Comparison of ENCODE assay signal across 8 mouse cellular contexts in genomic region chr8:70791975-70792691, GRCm38 (mm10). TPM values are rescaled to one million over a fixed set of nuclear protein-coding genes. Genes with fewer than 3 reads are reported as not detected.
DNase-seq lines count a peak whose midpoint lies in the region; ATAC-seq and TF ChIP-seq lines count a peak whose summit lies in the region.

No protein-coding gene starts in this region.

- no peaks in the 10 kb centered on the region for H3K27me3 ChIP-seq in C2C12 (ENCODE audit: control insufficient read depth, insufficient read depth, insufficient read length)
- peaks cover 36% of the 10 kb centered on the region for H3K27me3 ChIP-seq in erythroblast, embryonic 14.5 days (ENCODE audit: control insufficient read depth)
- peaks cover 39% of the 10 kb centered on the region for H3K27me3 ChIP-seq in heart, embryonic 13.5 days (replicated peaks)
- peaks cover 31% of the 10 kb centered on the region for H3K27me3 ChIP-seq in liver, embryonic 12.5 days (replicated peaks)
- H3K27me3 ChIP-seq in stomach, embryonic 15.5 days (replicated peaks), result no peaks in the 10 kb centered on the region

- 5% methylated on average over 58 of the region's 58 CpGs for WGBS in heart, embryonic 13.5 days
- WGBS in liver, embryonic 12.5 days (ENCODE audit: insufficient replicate concordance), result 2% methylated on average over 58 of the region's 58 CpGs
- 3% methylated on average over 57 of the region's 58 CpGs for whole genome bisulfite sequencing in stomach, embryonic 15.5 days

- peak overlapping the region; percentile 83 for H3K4me2 ChIP-seq in heart, embryonic 13.5 days
- peak overlapping the region; percentile 93 for H3K4me2 ChIP-seq in liver, embryonic 12.5 days
- peak overlapping the region; percentile 96 for H3K4me2 ChIP-seq in stomach, embryonic 15.5 days

- H3K79me2 ChIP-seq in C2C12 (ENCODE audit: control insufficient read depth, insufficient read depth), result peaks cover 24% of the 10 kb centered on the region

- peaks cover 10% of the 10 kb centered on the region for H3K79me3 ChIP-seq in C2C12 (ENCODE audit: low read depth)

- peak; percentile 78 for ATAC-seq in heart, embryonic 13.5 days (ENCODE audit: extremely low read depth, insufficient number of reproducible peaks, low FRiP score, low TSS enrichment)
- ATAC-seq in liver, embryonic 12.5 days, result peak; percentile 61
- ATAC-seq in stomach, embryonic 15.5 days (ENCODE audit: insufficient read depth, low FRiP score, low read depth), result peak; percentile 70

- peaks cover 86% of the 10 kb centered on the region for H3K4me1 ChIP-seq in erythroblast, embryonic 14.5 days (ENCODE audit: control insufficient read depth)
- H3K4me1 ChIP-seq in heart, embryonic 13.5 days, result peaks cover 60% of the 10 kb centered on the region
- H3K4me1 ChIP-seq in liver, embryonic 12.5 days, result peaks cover 76% of the 10 kb centered on the region
- H3K4me1 ChIP-seq in stomach, embryonic 15.5 days, result peaks cover 35% of the 10 kb centered on the region

- H3K9ac ChIP-seq in heart, embryonic 13.5 days, result peak overlapping the region; percentile 96
- H3K9ac ChIP-seq in liver, embryonic 12.5 days, result peak overlapping the region; percentile 85
- peak overlapping the region; percentile 88; the same call in 1 of the 2 replicates for H3K9ac ChIP-seq in stomach, embryonic 15.5 days

- H3K4me3 ChIP-seq in C2C12 (ENCODE audit: insufficient read depth, poor library complexity, severe bottlenecking), result peak overlapping the region; percentile 52
- peak overlapping the region; percentile 72 for H3K4me3 ChIP-seq in erythroblast, embryonic 14.5 days (replicated peaks)
- peak overlapping the region; percentile 80 for H3K4me3 ChIP-seq in heart, embryonic 13.5 days
- peak overlapping the region; percentile 75 for H3K4me3 ChIP-seq in liver, embryonic 12.5 days
- H3K4me3 ChIP-seq in stomach, embryonic 15.5 days (replicated peaks), result peak overlapping the region; percentile 75

- peak overlapping the region; percentile 81 for H3ac ChIP-seq in C2C12 (ENCODE audit: control insufficient read depth, insufficient read length, low read depth)

- 0 out of 2 replicates have a peak overlapping the region, but pooled peaks have one; percentile 32 for H3K27ac ChIP-seq in heart, embryonic 13.5 days (replicated peaks)
- peak overlapping the region; percentile 78 for H3K27ac ChIP-seq in liver, embryonic 12.5 days
- peak overlapping the region; percentile 85 for H3K27ac ChIP-seq in stomach, embryonic 15.5 days

- peak; percentile 82 for TF ChIP-seq POLR2A in brain, embryonic 14.5 days (IDR thresholded peaks at IDR 0.05; ENCODE audit: borderline replicate concordance, extremely low read depth, insufficient read depth, insufficient read length, poor library complexity, severe bottlenecking)

- peaks cover 8% of the 10 kb centered on the region for H3K36me3 ChIP-seq in C2C12 (ENCODE audit: control insufficient read depth, insufficient read depth)
- peaks cover 28% of the 10 kb centered on the region for H3K36me3 ChIP-seq in erythroblast, embryonic 14.5 days (ENCODE audit: control insufficient read depth)
- H3K36me3 ChIP-seq in heart, embryonic 13.5 days, result peaks cover 18% of the 10 kb centered on the region
- peaks cover 28% of the 10 kb centered on the region for H3K36me3 ChIP-seq in liver, embryonic 12.5 days
- H3K36me3 ChIP-seq in stomach, embryonic 15.5 days, result peaks cover 12% of the 10 kb centered on the region; the same call in 1 of the 2 replicates

- peak; percentile 99 for DNase-seq in brain, embryonic 14.5 days (ENCODE audit: low read depth)
- peak; percentile 99 for DNase-seq in kidney, postnatal 10 days
- DNase-seq in natural killer cell, adult 2 months (ENCODE audit: low spot score in 2 of 2), result peak; percentile 99

- TF ChIP-seq CTCF in C2C12 (IDR thresholded peaks at IDR 0.05; ENCODE audit: control insufficient read depth, insufficient read depth, insufficient read length), result no peak
- TF ChIP-seq CTCF in brain, embryonic 14.5 days (IDR thresholded peaks at IDR 0.05; ENCODE audit: borderline replicate concordance, extremely low read depth, insufficient read depth, insufficient read length), result no peak

- H3K9me3 ChIP-seq in erythroblast, embryonic 14.5 days (ENCODE audit: control insufficient read depth, low read length), result peaks cover 7% of the 10 kb centered on the region
- no peaks in the 10 kb centered on the region for H3K9me3 ChIP-seq in heart, embryonic 13.5 days
- no peaks in the 10 kb centered on the region for H3K9me3 ChIP-seq in liver, embryonic 12.5 days (replicated peaks)
- no peaks in the 10 kb centered on the region for H3K9me3 ChIP-seq in stomach, embryonic 15.5 days

TF ChIP-seq in C2C12, 6 proteins besides CTCF, POLR2A, EP300 and RAD21:
- TF ChIP-seq MAX (IDR thresholded peaks at IDR 0.05) (peak; percentile 7), MYOD1 (IDR thresholded peaks at IDR 0.05; ENCODE audit: control insufficient read depth, insufficient read length, low read depth) (no peak)

RNA-seq across cellular contexts. Expression of gene Mast3, which starts 12.7 kb away (rescaled TPM):
- 32.5 TPM for polyA plus RNA-seq in C2C12 (2012; fragmentation: generic; extraction: Trizol)
- 45.2 and 48.3 TPM in 2 replicates for polyA plus RNA-seq in brain, embryonic 14.5 days (2012; rRNA removed)
- polyA plus RNA-seq in erythroblast, embryonic 14.5 days (2012), result 3.7 and 4.8 TPM in 2 replicates
- 5.6 and 6.7 TPM in 2 replicates for polyA plus RNA-seq in heart, embryonic 13.5 days (2015; fragmentation: Nextera tagmentation; extraction: Ambion mirVana)
- 9.8 and 10.4 TPM in 2 replicates for polyA plus RNA-seq in liver, embryonic 12.5 days (2016; fragmentation: Nextera tagmentation; extraction: Ambion mirVana)
- 13.3 and 16.5 TPM in 2 replicates for polyA plus RNA-seq in stomach, embryonic 15.5 days (2015; fragmentation: Nextera tagmentation; extraction: Ambion mirVana)

RNA-seq across cellular contexts. Expression of gene Pik3r2, which starts 15.6 kb away (rescaled TPM):
- 71.7 TPM for polyA plus RNA-seq in C2C12 (2012; fragmentation: generic; extraction: Trizol)
- polyA plus RNA-seq in brain, embryonic 14.5 days (2012; rRNA removed), result 150 and 161 TPM in 2 replicates
- 3.8 and 4.9 TPM in 2 replicates for polyA plus RNA-seq in erythroblast, embryonic 14.5 days (2012)
- polyA plus RNA-seq in heart, embryonic 13.5 days (2015; fragmentation: Nextera tagmentation; extraction: Ambion mirVana), result 34.9 and 36.5 TPM in 2 replicates
- 23.3 and 27.3 TPM in 2 replicates for polyA plus RNA-seq in liver, embryonic 12.5 days (2016; fragmentation: Nextera tagmentation; extraction: Ambion mirVana)
- 58.1 and 58.4 TPM in 2 replicates for polyA plus RNA-seq in stomach, embryonic 15.5 days (2015; fragmentation: Nextera tagmentation; extraction: Ambion mirVana)

RNA-seq across cellular contexts. Expression of gene Il12rb1, which starts 16.1 kb away (rescaled TPM):
- 29.3 TPM for polyA plus RNA-seq in C2C12 (2012; fragmentation: generic; extraction: Trizol)
- 0.11 and 0.14 TPM in 2 replicates for polyA plus RNA-seq in brain, embryonic 14.5 days (2012; rRNA removed)
- 0.03 TPM in 1 of 2 replicates, not detected in the other for polyA plus RNA-seq in erythroblast, embryonic 14.5 days (2012)
- not detected in 2 replicates for polyA plus RNA-seq in heart, embryonic 13.5 days (2015; fragmentation: Nextera tagmentation; extraction: Ambion mirVana)
- polyA plus RNA-seq in liver, embryonic 12.5 days (2016; fragmentation: Nextera tagmentation; extraction: Ambion mirVana), result 0.18 and 0.22 TPM in 2 replicates
- 0.26 and 0.43 TPM in 2 replicates for polyA plus RNA-seq in stomach, embryonic 15.5 days (2015; fragmentation: Nextera tagmentation; extraction: Ambion mirVana)

RNA-seq across cellular contexts. Expression of gene Mpv17l2, which starts 31.4 kb away (rescaled TPM):
- 86.8 TPM for polyA plus RNA-seq in C2C12 (2012; fragmentation: generic; extraction: Trizol)
- 29.1 and 45.0 TPM in 2 replicates for polyA plus RNA-seq in brain, embryonic 14.5 days (2012; rRNA removed)
- 11.4 and 15.6 TPM in 2 replicates for polyA plus RNA-seq in erythroblast, embryonic 14.5 days (2012)
- 41.6 and 48.4 TPM in 2 replicates for polyA plus RNA-seq in heart, embryonic 13.5 days (2015; fragmentation: Nextera tagmentation; extraction: Ambion mirVana)
- polyA plus RNA-seq in liver, embryonic 12.5 days (2016; fragmentation: Nextera tagmentation; extraction: Ambion mirVana), result 52.2 and 52.7 TPM in 2 replicates
- polyA plus RNA-seq in stomach, embryonic 15.5 days (2015; fragmentation: Nextera tagmentation; extraction: Ambion mirVana), result 44.4 and 51.3 TPM in 2 replicates

RNA-seq across cellular contexts. Expression of gene Rab3a, which starts 37.7 kb away (rescaled TPM):
- 14.4 TPM for polyA plus RNA-seq in C2C12 (2012; fragmentation: generic; extraction: Trizol)
- 468 and 475 TPM in 2 replicates for polyA plus RNA-seq in brain, embryonic 14.5 days (2012; rRNA removed)
- polyA plus RNA-seq in erythroblast, embryonic 14.5 days (2012), result 0.30 and 0.59 TPM in 2 replicates
- 17.4 and 23.2 TPM in 2 replicates for polyA plus RNA-seq in heart, embryonic 13.5 days (2015; fragmentation: Nextera tagmentation; extraction: Ambion mirVana)
- polyA plus RNA-seq in liver, embryonic 12.5 days (2016; fragmentation: Nextera tagmentation; extraction: Ambion mirVana), result 3.3 and 3.9 TPM in 2 replicates
- polyA plus RNA-seq in stomach, embryonic 15.5 days (2015; fragmentation: Nextera tagmentation; extraction: Ambion mirVana), result 20.9 and 24.0 TPM in 2 replicates

Comparison
In these comparisons a context has a peak if more than half of its experiments do, and no peak if none do; other contexts are left out.
1. Peak in every context shown above with its lines: DNase-seq, ATAC-seq, H3K4me3 ChIP-seq and H3K27ac ChIP-seq.
2. H3K27ac ChIP-seq: peak in every context shown above with its lines; median percentile 85 in stomach, embryonic 15.5 days; 78 in liver, embryonic 12.5 days; 32 in heart, embryonic 13.5 days.
3. RNA of gene Il12rb1, which starts 16.1 kb away (polyA plus RNA-seq): 29.3 TPM in C2C12 (single experiment); 0.26 to 0.43 TPM in stomach, embryonic 15.5 days, 0.18 to 0.22 TPM in liver, embryonic 12.5 days, 0.11 to 0.14 TPM in brain, embryonic 14.5 days, not detected in heart, embryonic 13.5 days and 0.03 TPM in erythroblast, embryonic 14.5 days; every median in the first group is over 10 times any median in the second.